Mouse (Mus musculus): ENCODE results near the gene Ly6g.
A peak's percentile ranks its signal among the peaks of the same experiment; 100 is the strongest.
"Not testable (repeated sequence)": the region's sequence is repeated elsewhere in the genome, so short reads cannot be mapped to it uniquely, and the experiment has no call there.

Gene Ly6g

GRCm38 (mm10) chr15:75154940-75155339, at the start of gene Ly6g:
TSS of gene Ly6g (plus strand) at chr15:75155240.
- no peak for DNase-seq (ENCODE audit: low spot score)

- DNase-seq (ENCODE audit: low spot score), result not testable (repeated sequence)
Measured at GRCm38 (mm10) chr15:75110424-75110823, 44.6 kb upstream of the Ly6g start.

- not testable (repeated sequence) for DNase-seq (ENCODE audit: low spot score)
Measured at GRCm38 (mm10) chr15:75111861-75112630, 43.0 kb upstream of the Ly6g start, which contains the start of gene Ly6c2. TSS of gene Ly6c2 (minus strand) at chr15:75111970.

- DNase-seq (ENCODE audit: low spot score), result no peak
Measured at GRCm38 (mm10) chr15:75116525-75116924, 38.5 kb upstream of the Ly6g start.

GRCm38 (mm10) chr15:75117481-75117880, 37.6 kb upstream of the Ly6g start:
- not testable (repeated sequence) for DNase-seq (ENCODE audit: low spot score)

- DNase-seq (ENCODE audit: low spot score), result peak; percentile 16
Measured at GRCm38 (mm10) chr15:75118742-75119141, 36.3 kb upstream of the Ly6g start.

- no peak for DNase-seq (ENCODE audit: low spot score)
Measured at GRCm38 (mm10) chr15:75120066-75120465, 35.0 kb upstream of the Ly6g start.

GRCm38 (mm10) chr15:75132346-75132745, 22.7 kb upstream of the Ly6g start:
- not testable (repeated sequence) for DNase-seq (ENCODE audit: low spot score)

- DNase-seq (ENCODE audit: low spot score), result not testable (repeated sequence)
Measured at GRCm38 (mm10) chr15:75135090-75135783, 19.8 kb upstream of the Ly6g start.

GRCm38 (mm10) chr15:75137739-75138138, 17.3 kb upstream of the Ly6g start:
- not testable (repeated sequence) for DNase-seq (ENCODE audit: low spot score)

GRCm38 (mm10) chr15:75141812-75142360, 13.2 kb upstream of the Ly6g start:
- DNase-seq (ENCODE audit: low spot score), result not testable (repeated sequence)

- DNase-seq (ENCODE audit: low spot score), result no peak
Measured at GRCm38 (mm10) chr15:75143735-75144134, 11.3 kb upstream of the Ly6g start.

GRCm38 (mm10) chr15:75153087-75153486, 2.0 kb upstream of the Ly6g start:
- no peak for DNase-seq (ENCODE audit: low spot score)

- no peak for DNase-seq (ENCODE audit: low spot score)
Measured at GRCm38 (mm10) chr15:75157646-75158045, 2.6 kb downstream of the Ly6g start.

GRCm38 (mm10) chr15:75175506-75175905, 20.5 kb downstream of the Ly6g start:
- no peak for DNase-seq (ENCODE audit: low spot score)

GRCm38 (mm10) chr15:75186291-75186690, 31.3 kb downstream of the Ly6g start:
- DNase-seq (ENCODE audit: low spot score), result no peak

- no peak for DNase-seq (ENCODE audit: low spot score)
Measured at GRCm38 (mm10) chr15:75189116-75189515, 34.1 kb downstream of the Ly6g start.

- not testable (repeated sequence) for DNase-seq (ENCODE audit: low spot score)
Measured at GRCm38 (mm10) chr15:75190560-75190959, 35.5 kb downstream of the Ly6g start.
